Mouse (Mus musculus): Measurements from ENCODE around the gene Ccdc88c.

The Ccdc88c gene

DNA sequence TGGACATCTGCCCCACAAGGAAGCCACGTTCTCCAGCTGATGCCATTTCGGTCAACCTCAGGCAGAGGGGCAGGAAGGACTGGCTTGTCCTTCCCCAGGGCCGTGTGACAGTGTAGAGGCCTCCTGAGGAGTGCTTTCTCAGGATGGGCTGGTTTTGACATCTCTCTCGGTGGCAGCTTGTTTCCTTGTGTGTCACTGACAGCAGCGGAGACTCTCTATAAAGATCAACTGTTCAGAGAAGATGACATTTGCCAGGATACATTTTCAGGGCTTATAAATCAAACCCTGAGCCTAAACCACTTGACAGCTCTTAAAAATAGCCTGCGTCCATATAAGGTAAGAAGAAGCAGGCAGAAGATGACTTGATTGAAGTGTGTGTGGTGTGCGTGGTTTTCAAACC is 59.0 kb downstream of the Ccdc88c start:
- DNase-seq (ENCODE audit: low spot score in 2 of 2), result no peak

DNA sequence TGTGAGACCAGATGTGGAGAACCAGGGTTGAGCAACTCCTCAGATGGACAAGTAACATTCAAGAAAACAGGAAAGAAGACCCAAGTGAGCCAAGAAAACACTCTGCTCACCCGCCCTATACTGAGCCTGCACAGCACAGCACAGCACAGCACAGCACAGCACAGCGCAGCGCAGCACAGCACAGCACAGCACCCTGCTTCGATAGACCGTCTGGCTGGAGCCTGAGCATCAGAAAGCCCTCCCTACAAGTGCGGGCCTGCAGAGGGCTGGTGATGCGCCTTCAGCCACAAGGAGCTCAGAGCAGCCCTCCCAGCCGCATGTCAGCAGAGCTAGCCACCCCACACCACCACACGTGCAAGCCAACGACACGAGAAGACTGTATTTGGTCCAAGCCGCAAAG is 61.5 kb downstream of the Ccdc88c start:
- no peak for DNase-seq (ENCODE audit: low spot score in 2 of 2)

DNA sequence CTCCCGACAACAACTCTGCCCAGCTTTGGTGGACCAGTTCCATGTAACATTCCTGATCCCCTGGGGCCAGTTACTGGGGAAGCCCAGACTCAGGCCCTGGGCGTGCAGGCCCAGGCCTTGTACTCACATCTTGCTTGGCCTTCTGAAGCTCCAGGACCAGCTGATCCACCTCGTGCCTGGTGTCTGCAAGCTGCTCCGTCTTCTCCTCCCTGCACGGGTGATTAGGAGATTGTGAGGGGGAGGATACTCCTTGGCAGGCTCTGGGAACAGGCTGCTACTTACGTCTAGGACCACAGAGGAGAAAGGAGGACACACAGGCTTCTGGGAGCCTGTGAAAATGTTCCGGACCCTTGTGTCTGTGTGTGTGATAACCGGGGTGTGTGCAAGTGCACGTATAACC is 62.6 kb downstream of the Ccdc88c start:
- DNase-seq (ENCODE audit: low spot score in 2 of 2), result peak in 1 of 2 experiments; percentile 54

DNA sequence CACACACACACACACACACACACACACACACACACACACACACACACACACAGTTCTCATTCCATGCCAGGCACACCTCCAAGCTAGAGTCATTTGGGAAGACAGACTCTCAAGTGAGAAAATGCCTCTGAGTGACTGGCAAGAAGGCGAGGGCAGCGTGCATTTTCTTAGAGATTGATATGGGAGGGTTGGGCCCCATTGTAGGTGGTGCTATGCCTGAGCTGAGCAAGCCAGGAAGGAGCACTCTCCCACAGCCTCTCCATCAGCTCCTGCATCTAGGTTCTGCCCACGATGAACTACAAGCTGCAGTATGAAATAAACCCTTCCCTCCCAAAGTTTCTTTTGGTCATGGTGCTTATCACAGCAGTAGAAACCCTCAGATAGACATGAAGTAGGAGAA is 63.6 kb downstream of the Ccdc88c start:
- DNase-seq (ENCODE audit: low spot score in 2 of 2), result no peak

DNA sequence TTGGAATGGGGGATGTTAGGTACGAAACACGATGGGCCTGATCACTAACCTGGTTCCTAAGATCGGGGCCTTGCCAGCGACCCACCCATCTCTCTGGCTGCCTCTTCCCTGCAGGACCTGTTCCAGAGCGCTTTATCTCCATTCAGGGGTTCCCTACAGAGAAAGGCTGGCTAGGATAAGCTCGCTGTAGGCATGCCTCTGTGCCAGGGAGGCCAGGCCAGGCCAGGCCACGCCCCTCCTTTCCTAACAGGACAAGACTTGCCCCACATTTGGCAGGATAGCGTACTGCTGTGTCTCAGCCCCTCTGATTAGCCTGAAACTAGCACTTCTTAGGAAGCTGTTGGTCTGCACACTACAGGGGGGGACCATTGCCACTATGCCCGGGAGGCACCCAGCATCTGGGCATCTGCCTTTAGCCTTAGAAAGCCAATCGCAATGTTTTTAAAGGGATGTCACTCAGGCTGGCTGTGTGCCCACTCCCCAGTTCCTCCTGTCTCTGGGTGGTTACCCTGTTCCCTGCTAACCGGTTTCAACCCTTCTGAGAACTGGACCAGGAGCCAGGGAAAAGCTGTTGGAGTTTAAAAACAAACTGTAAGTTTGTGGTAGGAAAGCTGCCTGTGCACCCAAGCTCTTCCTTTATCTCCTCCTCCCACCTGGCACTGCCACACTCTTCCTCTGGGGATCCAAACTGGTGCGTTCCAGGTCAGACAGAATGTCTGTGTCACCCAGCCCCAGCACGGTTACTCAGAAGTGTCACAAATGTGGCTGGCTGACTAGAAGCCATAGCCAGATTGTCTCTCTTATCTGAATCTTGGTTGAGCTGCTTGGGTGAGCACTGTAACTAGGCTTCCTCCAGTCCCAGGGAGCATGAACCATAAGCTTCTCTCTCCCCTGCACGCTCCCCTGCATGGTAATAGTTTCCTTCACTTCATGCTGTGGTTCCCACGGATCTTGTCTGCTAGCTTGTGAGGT is 69.9 kb downstream of the Ccdc88c start:
- no peak for DNase-seq (ENCODE audit: low spot score in 2 of 2)

DNA sequence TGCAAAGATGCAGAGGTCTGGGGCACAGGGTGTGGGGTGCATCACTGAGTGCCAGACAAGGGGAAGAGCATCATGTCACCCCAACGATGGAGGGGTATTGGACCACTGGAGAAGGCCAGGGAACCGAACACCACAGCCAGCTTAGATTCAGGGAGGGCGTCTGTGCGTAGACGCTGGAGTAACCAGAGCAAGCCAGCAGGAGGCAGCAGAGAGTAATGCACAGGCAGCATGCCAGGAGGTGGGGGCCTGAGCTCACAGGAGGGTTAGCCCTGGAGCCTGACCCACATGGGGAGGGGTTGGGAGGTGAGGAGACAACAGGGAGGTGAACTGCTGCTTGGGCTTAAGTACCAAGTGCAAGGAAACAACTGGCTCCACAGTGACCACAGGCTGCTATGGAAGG is 70.8 kb downstream of the Ccdc88c start:
- DNase-seq (ENCODE audit: low spot score in 2 of 2), result peak; percentile 64 to 82

DNA sequence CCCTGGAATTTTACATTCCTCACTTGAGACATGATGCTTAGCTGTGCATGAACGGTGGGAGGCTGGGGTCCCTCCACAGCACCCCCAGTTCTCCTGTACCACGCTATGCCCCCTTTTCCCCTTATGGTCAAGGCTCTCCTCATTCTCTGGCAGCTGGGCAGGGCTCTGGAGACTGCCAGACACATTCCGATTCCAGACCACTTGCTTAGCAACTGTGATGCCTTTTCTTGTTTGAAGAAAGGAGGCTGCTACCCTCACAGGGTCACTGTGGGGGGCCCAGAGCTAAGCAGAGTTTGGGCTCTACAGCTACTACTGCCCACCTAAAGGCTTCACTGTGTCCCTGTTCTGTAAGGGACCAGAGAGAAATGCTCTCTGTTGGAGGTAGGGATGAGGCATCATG is 71.6 kb downstream of the Ccdc88c start:
- DNase-seq (ENCODE audit: low spot score in 2 of 2), result no peak

DNA sequence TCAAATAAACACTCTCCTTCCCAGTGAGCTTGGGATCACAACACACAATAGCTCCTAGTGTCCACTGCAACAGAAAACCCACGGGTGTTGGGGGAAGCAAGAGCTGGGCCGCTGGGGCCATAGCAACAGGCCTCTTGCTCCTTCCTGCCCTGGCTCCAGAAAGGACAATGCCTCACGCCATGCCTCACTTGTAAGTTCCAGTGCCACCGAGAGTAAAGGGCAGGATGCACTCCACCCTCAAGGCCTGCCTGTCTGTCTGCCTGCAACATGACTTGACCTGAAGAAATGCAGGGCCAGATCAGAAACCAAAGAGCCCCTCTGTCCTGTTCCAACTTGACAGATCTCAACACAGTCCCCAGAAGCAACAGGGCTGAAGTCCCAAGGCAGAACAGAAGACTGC is 72.0 kb downstream of the Ccdc88c start:
- DNase-seq (ENCODE audit: low spot score in 2 of 2), result no peak

DNA sequence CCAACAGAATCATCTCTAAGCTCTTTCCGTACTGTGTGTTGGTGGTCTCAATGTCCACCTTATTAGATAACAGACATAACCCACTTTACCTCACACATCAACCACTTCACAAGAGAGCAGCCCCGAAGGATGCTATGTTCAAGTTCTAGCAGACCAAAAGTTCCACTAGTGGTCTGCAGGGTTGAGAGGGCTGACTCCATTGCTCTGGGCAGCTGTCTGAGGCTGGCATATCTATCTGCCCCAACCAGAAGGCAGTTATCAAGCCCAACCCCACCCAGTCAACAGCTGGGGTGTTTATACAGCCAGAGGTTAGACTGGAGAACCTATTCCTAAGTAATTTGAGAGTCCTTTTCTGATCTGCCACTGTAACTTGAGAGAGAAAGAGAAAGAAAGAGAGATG is 72.8 kb downstream of the Ccdc88c start:
- DNase-seq (ENCODE audit: low spot score in 2 of 2), result no peak

DNA sequence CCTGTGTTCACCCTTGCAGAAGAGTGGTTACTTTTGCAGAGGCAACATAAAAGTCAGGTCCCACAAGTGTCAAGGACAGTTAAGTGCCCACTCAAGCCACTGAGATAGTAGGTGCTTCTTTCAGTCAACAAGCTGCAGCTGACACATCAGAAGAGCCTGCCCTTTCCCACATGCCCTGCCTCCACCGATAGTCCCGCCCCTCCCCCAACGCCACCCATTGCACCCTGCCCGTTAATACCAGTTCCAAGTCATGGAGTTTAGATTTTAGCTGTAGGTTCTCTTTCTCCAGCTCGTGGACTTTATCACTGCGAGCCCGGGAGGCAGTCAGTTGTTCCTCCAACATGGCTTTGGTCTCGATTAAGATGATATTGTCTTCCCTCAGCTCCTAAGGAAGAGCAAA is 74.9 kb downstream of the Ccdc88c start:
- DNase-seq (ENCODE audit: low spot score in 2 of 2), result no peak

DNA sequence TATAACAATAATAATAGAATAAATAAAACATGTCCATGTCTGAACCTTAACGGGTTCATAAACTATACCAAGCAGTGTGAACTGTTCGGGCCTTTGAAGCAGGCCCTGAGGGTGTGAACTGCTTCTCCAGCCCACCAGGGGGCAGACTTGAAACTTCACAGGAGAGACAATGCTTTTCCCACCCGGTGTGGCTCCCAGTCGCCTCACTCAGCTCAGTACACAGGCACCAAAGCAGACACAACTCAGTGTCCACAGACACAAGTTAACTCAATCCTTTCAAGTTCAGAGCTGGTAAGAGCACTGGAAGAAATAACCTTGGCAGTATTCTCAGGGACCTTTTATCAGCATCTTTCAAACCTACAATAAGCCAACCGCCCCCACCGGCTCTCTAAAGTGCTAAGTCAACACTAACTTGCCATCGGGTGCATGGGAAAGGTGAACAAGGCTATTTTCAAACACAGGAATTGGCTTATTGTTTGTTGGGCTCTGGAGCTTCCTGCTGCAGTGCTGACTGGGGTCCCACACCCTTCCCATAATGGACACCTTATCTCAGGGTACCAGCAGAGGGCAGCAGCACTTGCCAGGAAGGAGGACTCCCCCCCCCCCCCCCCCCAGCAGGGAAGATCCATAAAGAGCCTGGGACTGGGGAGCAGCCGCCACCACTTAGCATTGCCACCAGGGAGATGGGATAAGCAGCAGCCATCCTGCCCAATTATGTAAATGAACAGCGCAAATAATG is 76.5 kb downstream of the Ccdc88c start:
- DNase-seq (ENCODE audit: low spot score in 2 of 2), result peak; percentile 55 to 77

DNA sequence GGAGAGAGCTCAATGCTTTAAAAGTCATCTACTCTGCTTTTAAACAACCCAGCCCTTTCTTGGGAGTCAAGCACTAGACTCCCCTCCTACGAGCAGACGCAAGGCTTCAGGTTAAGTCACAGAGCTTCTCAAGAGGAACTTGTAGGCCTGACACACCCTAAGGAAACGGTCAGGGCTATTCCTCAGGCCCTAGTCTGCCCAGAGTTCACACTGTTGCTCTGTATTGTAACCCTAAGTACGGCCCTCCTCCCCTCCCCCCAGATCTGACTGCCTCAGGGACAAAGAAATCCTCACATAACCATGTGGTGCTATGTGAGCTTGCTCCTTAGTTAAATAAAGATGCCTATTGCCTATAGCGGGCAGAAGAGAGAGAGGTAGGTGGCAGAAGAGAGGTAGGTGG is 79.7 kb downstream of the Ccdc88c start:
- DNase-seq (ENCODE audit: low spot score in 2 of 2), result no peak

DNA sequence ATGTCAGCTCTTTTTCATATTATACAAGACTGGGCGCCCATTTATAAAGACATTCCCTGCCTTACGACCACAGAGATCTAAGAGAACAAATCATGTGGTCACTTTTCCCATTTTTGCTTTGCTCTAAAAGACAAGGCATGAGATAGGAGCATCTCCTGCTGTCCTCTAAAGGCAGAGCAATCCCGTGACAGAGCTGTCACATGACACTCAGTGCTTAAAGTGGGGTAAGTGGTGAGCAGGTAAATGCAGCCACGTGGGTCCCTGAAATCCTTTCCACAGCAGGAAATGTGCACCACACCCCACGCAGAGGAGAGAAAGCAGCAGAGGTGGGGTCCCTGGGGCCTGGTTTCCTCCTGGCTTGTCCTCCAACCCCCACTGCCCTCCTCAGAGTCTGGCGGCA is 80.8 kb downstream of the Ccdc88c start:
- DNase-seq (ENCODE audit: low spot score in 2 of 2), result no peak

DNA sequence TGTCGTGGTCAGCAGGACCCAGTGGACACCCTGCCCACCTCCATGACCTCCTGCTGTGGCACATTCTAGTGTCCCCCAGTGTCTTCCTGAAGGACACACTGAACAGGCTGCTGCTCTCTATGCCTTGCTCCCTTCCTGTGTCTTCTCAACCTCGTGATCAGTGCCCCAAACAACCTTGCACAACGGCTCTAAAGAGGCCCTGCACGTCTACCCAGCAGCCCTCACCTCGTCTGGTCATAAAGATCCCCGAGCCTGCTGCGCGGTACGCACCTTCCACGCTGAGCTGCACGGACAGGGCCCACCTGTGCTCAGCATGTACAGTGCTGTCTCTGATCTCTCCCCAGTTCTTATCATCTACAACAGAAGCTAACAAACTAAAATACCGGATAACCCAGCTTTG is 82.9 kb downstream of the Ccdc88c start:
- no peak for DNase-seq (ENCODE audit: low spot score in 2 of 2)

DNA sequence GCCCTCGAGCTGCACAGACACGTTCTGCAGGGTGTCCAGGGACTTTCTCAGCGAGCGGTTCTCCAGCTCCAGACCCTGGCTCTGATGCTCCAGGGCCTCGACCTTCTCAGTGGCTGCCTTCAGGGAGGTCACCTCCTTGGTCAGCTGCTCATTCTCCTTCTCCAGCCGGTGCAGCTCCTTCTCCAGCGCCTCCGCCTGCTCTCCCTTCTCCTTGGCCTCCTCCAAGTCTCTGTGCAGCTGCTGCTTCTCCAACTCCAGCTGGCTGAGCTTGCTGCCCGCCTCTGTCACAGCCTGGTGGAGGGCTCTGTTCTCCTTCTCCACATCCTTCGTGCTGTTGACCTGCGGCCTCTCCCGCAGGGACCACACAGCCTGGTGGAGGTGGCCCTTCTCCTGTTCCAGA is 83.4 kb downstream of the Ccdc88c start:
- DNase-seq (ENCODE audit: low spot score in 2 of 2), result no peak

DNA sequence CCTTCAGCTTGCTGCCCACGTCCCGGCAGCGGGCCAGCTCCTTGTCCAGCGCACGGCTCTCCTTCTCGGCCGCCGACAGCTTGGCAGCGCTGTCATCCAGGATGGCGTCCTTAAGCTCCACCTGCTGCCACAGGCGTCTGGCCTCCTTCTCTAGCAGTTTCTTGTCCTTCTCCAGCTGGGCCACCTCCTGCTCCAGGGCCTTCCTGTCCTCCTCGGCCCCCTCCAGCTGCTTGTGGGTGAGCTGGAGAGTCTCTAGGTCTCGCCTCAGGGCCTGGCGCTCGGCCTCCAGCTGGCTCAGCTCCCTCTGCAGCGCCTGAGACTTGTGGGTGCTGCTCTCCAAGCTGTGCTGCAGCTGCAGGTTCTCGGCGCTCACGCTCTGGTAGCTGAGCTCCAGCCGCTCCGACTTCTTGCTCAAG is 83.9 kb downstream of the Ccdc88c start:
- no peak for DNase-seq (ENCODE audit: low spot score in 2 of 2)

DNA sequence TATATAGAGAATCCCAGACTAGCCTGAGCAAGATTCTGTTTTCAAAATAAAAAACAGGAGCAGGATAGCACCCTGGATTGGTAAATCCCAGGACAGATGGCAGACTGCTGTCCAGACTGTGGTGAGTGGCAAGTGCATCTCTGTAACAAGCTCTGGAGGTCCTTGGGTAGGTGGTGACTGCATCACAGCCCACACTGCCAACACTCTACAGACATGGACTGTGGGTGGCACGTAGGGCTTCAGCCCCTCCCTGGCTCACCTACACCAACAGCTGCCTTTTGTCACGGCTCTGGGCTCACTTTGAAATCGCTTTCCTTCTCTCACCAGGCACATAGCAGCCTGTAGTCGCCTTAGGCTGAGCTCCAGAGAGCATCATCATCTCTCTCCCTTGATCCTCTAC is 85.7 kb downstream of the Ccdc88c start:
- no peak for DNase-seq (ENCODE audit: low spot score in 2 of 2)

DNA sequence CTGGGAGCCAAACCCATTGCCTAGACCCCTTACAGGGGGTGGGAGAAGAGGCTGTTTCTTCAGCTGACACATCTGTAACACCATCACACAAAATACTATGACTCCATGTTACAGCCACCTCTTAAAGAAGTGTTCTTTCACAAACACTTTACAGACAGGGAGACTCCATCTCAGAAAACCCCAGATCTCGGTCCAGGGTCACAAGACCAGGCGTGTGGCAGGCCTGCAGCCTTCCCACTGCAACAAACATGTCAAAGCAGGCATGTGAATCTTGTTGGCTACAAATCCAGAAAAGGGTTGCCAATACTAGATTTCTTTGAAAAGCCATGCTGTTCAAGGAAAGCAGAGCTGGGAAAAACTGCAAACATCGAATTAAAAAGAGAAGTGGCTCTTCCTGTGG is 87.5 kb downstream of the Ccdc88c start:
- DNase-seq (ENCODE audit: low spot score in 2 of 2), result no peak

DNA sequence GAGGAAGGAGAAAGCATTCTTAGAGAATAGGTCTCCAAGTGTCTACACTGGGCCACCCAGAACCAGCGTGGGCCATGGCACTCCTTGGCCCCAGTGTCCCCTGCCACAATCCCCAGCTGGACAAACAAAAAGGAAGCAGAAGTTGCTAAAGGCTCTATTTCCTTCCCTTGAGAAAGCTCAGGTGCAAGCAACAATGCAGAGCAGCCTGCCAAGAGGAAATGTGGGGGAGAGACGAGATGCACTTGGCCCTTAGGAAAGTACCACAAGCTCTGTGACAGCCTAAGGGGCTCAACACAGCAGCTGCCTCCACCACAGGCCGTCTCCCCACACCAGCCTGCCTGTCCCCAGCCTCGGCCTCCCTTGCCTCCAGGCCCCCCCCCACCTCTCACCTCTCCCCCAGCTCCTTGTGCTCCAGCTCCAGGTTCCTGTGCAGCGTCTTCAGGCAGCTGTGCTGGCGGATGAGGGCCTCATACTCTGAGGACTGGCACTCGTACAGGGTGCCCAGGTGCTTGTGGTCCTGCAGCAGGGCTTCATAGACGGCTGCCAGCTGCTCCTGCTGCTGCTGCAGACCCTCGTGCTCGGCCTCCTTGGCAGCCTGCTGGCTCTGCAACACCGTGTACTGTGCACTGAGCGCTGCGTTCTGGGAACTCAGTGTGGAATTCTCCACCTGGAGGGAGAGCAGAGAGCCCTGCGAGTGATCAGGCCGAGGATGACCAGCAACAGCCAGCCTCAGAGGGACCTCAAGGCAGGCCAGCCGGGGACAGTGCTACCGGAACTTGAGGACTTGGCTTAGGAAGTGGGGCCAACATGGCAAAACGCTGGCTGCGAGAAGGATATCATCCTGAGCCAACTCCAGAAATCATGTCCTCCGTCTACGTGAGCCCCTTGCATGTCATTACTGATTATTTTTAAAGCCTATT is 91.2 kb downstream of the Ccdc88c start:
- DNase-seq (ENCODE audit: low spot score in 2 of 2), result peak in 1 of 2 experiments; percentile 17

DNA sequence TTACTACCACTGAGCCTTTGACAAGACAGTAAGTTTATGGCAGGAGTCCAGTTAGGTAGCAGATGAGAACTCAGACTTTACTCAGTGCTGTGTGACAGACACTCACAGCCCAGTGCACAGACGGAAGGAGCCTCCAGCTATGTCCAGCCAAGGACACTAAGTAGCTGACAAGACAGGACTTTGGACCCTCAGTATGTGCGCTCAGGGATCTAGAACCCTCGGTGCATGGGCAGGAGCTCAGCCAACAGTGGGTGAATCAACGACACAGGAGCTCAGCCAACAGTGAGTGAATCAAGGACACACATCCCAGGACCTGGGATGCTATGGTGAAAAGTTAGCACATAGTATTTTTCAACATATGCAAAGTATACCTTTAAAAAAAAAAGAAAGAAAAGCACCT is 92.1 kb downstream of the Ccdc88c start:
- no peak for DNase-seq (ENCODE audit: low spot score in 2 of 2)

DNA sequence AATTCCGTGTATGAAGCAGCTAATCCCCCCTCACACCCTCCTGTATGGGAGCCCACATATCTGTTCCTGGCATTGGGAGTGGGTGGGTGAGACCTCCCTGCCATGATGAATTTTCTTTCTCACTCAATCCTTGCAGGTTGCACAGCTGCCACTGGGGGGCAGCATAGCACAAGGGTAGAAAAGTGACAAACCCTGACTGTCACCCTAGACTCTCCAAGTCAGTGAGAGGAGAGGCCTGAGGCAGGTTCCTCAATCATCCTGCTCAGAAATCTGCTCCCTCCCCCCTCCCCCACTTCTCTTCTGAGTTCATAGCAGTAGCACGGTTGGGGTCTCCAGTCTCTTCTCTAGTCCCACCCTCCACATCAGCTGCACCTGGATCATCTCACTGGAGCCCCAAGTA is 92.7 kb downstream of the Ccdc88c start:
- peak; percentile 34 to 78 for DNase-seq (ENCODE audit: low spot score in 2 of 2)

DNA sequence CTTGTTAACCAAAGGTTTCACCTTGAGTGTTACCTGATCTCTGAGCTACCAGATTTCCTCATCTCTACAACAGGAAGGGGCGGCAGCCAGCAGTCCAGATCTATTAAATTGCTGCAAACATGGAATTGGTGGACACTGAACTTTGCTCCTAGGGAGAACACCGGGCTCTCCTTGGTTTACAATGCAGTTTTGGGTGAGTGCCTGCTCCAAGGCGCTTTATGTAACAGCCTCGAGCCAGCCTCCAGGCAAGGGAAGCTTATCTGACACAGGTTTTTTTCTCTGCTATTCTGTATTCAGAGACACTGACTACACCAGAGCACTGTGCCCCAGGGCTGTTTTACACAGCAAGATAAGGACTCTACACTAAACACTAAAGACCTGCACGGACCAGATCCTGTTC is 94.1 kb downstream of the Ccdc88c start:
- no peak for DNase-seq (ENCODE audit: low spot score in 2 of 2)
